Mouse (Mus musculus): ENCODE results near the gene Nrxn2. TPM values are rescaled to one million over a fixed set of nuclear protein-coding genes. Genes with fewer than 3 reads are reported as not detected.

The Nrxn2 gene
- total RNA-seq, 4 experiments from 2014 or later, result 3.3 to 6.8 (median 4.1) TPM

Small RNA genes within 50 kb of the gene (microRNA-seq; reads per million reads assigned to microRNA genes)
- gene Gm26460, result not detected

Other genes starting within 250 kb of the Nrxn2 start
- gene Majin, start 234.3 kb upstream of the Nrxn2 start, total RNA-seq (2022), result not detected
- gene Gpha2, start 192.4 kb upstream of the Nrxn2 start, total RNA-seq (2022), result not detected
- gene Ppp2r5b, start 182.9 kb upstream of the Nrxn2 start, total RNA-seq (2022), result 10 to 100 TPM; 32.9 to 35.9 (median 34.4) TPM
- gene Atg2a, start 177.1 kb upstream of the Nrxn2 start, total RNA-seq (2022), result 10 to 100 TPM; 22.3 to 28.0 (median 25.8) TPM
- 10 to 100 TPM; 88.7 to 99.1 (median 92.3) TPM for gene Ehd1, start 142.0 kb upstream of the Nrxn2 start, total RNA-seq (2022)
- gene Cdc42bpg, start 112.3 kb upstream of the Nrxn2 start, total RNA-seq (2022), result 10 to 100 TPM; 14.7 to 17.1 (median 15.4) TPM
- gene Men1, start 83.8 kb upstream of the Nrxn2 start, total RNA-seq (2022), result 10 to 100 TPM in 3 of 4 experiments, 1 to 10 TPM in 1; 10.0 to 16.0 (median 12.3) TPM
- gene Map4k2, start 77.6 kb upstream of the Nrxn2 start, total RNA-seq (2022), result 10 to 100 TPM; 33.4 to 44.4 (median 34.7) TPM
- 100 to 1,000 TPM in 1 of 4 experiments, 10 to 100 TPM in 3; 84.3 to 103 (median 91.3) TPM for gene Sf1, start 55.0 kb upstream of the Nrxn2 start, total RNA-seq (2022)
- gene Pygm, start 34.3 kb upstream of the Nrxn2 start, total RNA-seq (2022), result 1,000 to 10,000 TPM; 1,301 to 1,379 (median 1,330) TPM
- 10 to 100 TPM; 31.2 to 51.0 (median 43.8) TPM for gene Rasgrp2, start 19.4 kb upstream of the Nrxn2 start, total RNA-seq (2022)
- under 1 TPM in 1 of 4 experiments, not detected in 3; 0.28 TPM for gene Slc22a12, start 124.3 kb downstream of the Nrxn2 start, total RNA-seq (2022)

All from heart, adult 8-10 months (tissue).